Mouse (Mus musculus): ENCODE data around the gene Nxpe2. TPM values are rescaled to one million over a fixed set of nuclear protein-coding genes. Genes with fewer than 3 reads are reported as not detected.

Gene Nxpe2
- 1.1 and 1.3 TPM in 2 replicates for polyA plus RNA-seq (2016; fragmentation: Nextera tagmentation; extraction: Ambion mirVana)

- H3K4me1 ChIP-seq = peaks cover 26% of the 10 kb centered on the region
- H3K27me3 ChIP-seq (ENCODE audit: low read depth, poor library complexity, severe bottlenecking) = no peaks in the 10 kb centered on the region
- no peaks in the 10 kb centered on the region for H3K36me3 ChIP-seq
- no peaks in the 10 kb centered on the region for H3K9me3 ChIP-seq (replicated peaks)
- whole genome bisulfite sequencing = 64% methylated on average over 2 of the region's 2 CpGs
- peak within 1 kb of the TSS; percentile 42; the same call in 1 of the 2 replicates for H3K27ac ChIP-seq
- no peak for DNase-seq (ENCODE audit: low spot score)
- H3K4me3 ChIP-seq = no peak within 1 kb of the TSS
These were observed at the start of gene Nxpe2 for GRCm38 (mm10) chr9:48353148-48353698. TSS of gene Nxpe2 (minus strand) at chr9:48353454.

DNA sequence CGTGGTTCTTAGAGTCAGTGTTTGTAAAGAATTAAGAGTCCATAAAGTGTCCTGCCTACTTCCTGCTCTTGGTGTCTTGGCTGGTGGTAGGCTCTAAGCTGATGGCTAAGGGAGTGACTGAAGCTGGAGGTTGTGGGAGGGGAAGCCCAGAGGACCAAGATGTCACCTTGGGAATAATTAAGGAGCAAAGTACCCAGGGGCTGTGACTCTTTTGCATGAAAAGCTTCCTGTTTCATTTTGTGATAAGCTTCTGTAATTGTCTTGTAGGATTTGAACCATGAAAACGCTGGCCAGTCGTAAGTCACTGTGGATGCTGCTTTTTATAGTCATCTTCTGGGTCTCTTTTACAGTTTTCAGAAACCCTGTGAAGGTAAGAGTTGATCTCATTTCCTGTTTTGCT lies 36.7 kb upstream of the Nxpe2 start:
- 76% methylated on average over 3 of the region's 3 CpGs for WGBS

GRCm38 (mm10) chr9:48388451-48388850 lies 35.2 kb upstream of the Nxpe2 start:
- H3K4me1 ChIP-seq = peaks cover 6% of the 10 kb centered on the region; the same call in 1 of the 2 replicates
- no peak for DNase-seq (ENCODE audit: low spot score)
- H3K9me3 ChIP-seq (replicated peaks) = no peaks in the 10 kb centered on the region
- H3K27me3 ChIP-seq (ENCODE audit: low read depth, poor library complexity, severe bottlenecking) = no peaks in the 10 kb centered on the region
- H3K4me3 ChIP-seq = no peak overlapping the region
- H3K27ac ChIP-seq = no peak overlapping the region
- H3K36me3 ChIP-seq = no peaks in the 10 kb centered on the region
- 73% methylated on average over 4 of the region's 4 CpGs for WGBS

More for the DNA sequence above, 36.7 kb upstream of the Nxpe2 start:
- Histone ChIP-seq H3K36me3 (no peaks in the 10 kb centered on the region), H3K27me3 (ENCODE audit: low read depth, poor library complexity, severe bottlenecking) (no peaks in the 10 kb centered on the region), H3K9me3 (replicated peaks) (no peaks in the 10 kb centered on the region), H3K4me3 (no peak overlapping the region), H3K27ac (no peak overlapping the region), H3K4me1 (peaks cover 6% of the 10 kb centered on the region; the same call in 1 of the 2 replicates)
- no peak for DNase-seq (ENCODE audit: low spot score)

DNA sequence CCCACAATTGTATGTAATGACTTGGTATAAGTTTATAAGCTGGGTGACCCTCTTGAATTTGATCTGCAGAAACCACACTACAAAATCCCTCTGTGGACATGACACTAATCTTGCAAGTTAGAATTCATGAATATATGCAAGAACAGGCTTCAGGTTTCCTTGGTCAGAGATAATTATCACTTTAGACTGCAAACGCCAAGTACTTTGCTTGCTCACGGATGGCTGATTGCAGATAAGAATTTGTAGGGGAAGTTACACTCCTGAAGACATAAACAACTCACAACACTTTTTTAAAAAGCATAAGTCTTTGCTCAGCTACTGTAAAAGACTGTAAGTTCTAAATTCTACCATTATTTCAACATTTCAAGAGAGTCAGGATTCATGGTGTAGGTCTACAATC lies 21.1 kb upstream of the Nxpe2 start:
- WGBS = 70% methylated on average over 2 of the region's 2 CpGs
- H3K27me3 ChIP-seq (ENCODE audit: low read depth, poor library complexity, severe bottlenecking) = no peaks in the 10 kb centered on the region
- H3K9me3 ChIP-seq (replicated peaks) = no peaks in the 10 kb centered on the region
- DNase-seq (ENCODE audit: low spot score) = no peak
- H3K4me1 ChIP-seq = no peaks in the 10 kb centered on the region
- no peaks in the 10 kb centered on the region for H3K36me3 ChIP-seq
- H3K4me3 ChIP-seq = no peak overlapping the region
- H3K27ac ChIP-seq = no peak overlapping the region

- H3K9me3 ChIP-seq (replicated peaks) = no peaks in the 10 kb centered on the region
- H3K27ac ChIP-seq = no peak overlapping the region
- H3K27me3 ChIP-seq (ENCODE audit: low read depth, poor library complexity, severe bottlenecking) = no peaks in the 10 kb centered on the region
- H3K36me3 ChIP-seq = no peaks in the 10 kb centered on the region
- H3K4me3 ChIP-seq = no peak overlapping the region
- H3K4me1 ChIP-seq = no peaks in the 10 kb centered on the region
- no peak for DNase-seq (ENCODE audit: low spot score)
- WGBS = 76% methylated on average over 4 of the region's 4 CpGs
These were observed 20.1 kb upstream of the Nxpe2 start for GRCm38 (mm10) chr9:48373232-48373878.

DNA sequence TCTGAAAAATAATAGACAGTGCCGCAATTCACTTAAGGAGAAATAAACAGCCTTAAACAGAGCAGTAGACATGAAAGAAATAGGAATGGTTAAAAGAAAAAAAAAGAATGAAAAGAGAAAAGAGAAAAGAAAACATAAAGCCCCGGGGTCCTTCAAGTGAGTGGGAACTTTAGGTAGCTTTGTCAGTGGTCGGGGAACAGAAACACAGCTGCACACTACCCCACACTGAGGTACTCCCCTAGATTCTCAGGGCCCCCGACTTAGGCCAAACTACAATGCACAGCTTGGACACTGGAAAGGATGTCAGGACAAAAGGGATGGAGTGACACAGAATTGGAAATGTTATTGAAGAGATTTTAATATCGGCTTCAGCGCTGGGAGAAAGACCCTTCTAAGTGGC lies 9.5 kb upstream of the Nxpe2 start:
- DNase-seq (ENCODE audit: low spot score) = no peak
- no peaks in the 10 kb centered on the region for H3K9me3 ChIP-seq (replicated peaks)
- no peaks in the 10 kb centered on the region for H3K36me3 ChIP-seq
- peak overlapping the region; percentile 36; the same call in 1 of the 2 replicates for H3K27ac ChIP-seq
- H3K27me3 ChIP-seq (ENCODE audit: low read depth, poor library complexity, severe bottlenecking) = no peaks in the 10 kb centered on the region
- H3K4me1 ChIP-seq = peaks cover 12% of the 10 kb centered on the region
- 94% methylated on average over 6 of the region's 6 CpGs for WGBS
- no peak overlapping the region for H3K4me3 ChIP-seq

DNA sequence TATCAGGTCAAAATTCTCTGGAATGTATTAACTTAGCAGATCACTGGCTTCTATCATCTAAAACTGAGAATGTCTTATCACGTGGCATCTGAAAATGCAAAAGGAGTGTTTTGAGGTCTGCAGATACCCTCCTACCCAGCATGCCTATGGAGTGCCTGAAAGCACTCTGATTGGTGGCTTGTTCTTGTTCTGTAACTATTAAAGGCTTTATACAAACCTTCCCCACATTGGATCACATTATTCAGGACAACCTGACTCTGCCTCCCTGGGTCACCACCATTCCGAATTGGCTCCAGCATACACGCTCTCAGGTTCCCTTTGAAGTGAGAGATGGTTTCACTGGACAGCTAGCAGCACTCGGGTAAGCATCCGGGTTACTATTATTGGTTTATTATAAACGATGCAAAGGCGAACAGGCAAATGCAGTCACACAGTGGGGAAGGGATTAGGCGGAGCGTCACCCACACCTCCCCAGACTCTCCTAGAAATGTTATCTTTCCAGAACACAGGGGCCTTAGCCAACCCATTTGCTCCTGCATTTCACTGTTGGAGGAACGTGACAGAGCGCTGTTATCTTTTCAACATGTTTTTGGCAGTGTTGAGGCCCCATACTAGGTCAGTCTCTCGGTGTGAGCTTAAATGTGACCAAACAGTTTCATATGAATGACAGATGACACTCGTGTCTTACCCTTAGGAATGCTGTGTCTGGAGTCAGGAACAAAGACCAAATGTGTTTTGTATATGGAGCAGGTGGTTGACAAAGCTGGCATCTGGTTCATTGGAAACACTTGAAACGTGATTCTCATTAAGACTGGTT lies 8.8 kb upstream of the Nxpe2 start:
- WGBS = 78% methylated on average over 14 of the region's 14 CpGs
- Histone ChIP-seq H3K27me3 (ENCODE audit: low read depth, poor library complexity, severe bottlenecking) (no peaks in the 10 kb centered on the region), H3K9me3 (replicated peaks) (no peaks in the 10 kb centered on the region), H3K27ac (0 out of 2 replicates have a peak overlapping the region, but pooled peaks have one; percentile 36), H3K36me3 (no peaks in the 10 kb centered on the region), H3K4me1 (peaks cover 10% of the 10 kb centered on the region; the same call in 1 of the 2 replicates), H3K4me3 (no peak overlapping the region)
- DNase-seq (ENCODE audit: low spot score) = no peak

DNA sequence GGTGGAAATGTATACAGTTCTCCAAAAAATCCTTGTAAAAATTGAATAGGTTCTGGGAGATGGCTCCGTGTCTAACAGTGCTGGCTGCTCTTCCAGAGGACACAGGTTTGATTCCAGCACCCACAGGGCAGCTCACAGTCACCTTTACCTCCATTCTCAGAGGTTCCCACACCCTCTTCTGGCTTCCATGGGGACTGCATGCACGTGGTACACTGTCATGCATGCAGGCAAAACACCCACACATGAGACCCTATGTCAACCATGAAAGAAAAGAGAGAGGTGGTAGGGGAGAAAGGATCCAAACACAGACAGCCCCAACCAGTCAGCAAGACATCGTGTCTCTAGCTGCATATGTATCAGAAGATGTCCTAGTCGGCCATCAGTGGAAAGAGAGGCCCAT lies 7.6 kb upstream of the Nxpe2 start:
- Histone ChIP-seq H3K36me3 (no peaks in the 10 kb centered on the region), H3K27ac (no peak overlapping the region), H3K27me3 (ENCODE audit: low read depth, poor library complexity, severe bottlenecking) (no peaks in the 10 kb centered on the region), H3K9me3 (replicated peaks) (no peaks in the 10 kb centered on the region), H3K4me1 (peaks cover 10% of the 10 kb centered on the region; the same call in 1 of the 2 replicates), H3K4me3 (no peak overlapping the region)
- DNase-seq (ENCODE audit: low spot score) = no peak
- 69% methylated on average over 4 of the region's 4 CpGs for WGBS

GRCm38 (mm10) chr9:48357097-48357496 lies 3.8 kb upstream of the Nxpe2 start:
- no peak overlapping the region for H3K27ac ChIP-seq
- 94% methylated on average over 3 of the region's 3 CpGs for WGBS
- H3K27me3 ChIP-seq (ENCODE audit: low read depth, poor library complexity, severe bottlenecking) = no peaks in the 10 kb centered on the region
- no peak overlapping the region for H3K4me3 ChIP-seq
- no peaks in the 10 kb centered on the region for H3K36me3 ChIP-seq
- H3K4me1 ChIP-seq = peaks cover 29% of the 10 kb centered on the region
- no peak for DNase-seq (ENCODE audit: low spot score)
- no peaks in the 10 kb centered on the region for H3K9me3 ChIP-seq (replicated peaks)

- H3K9me3 ChIP-seq (replicated peaks) = no peaks in the 10 kb centered on the region
- H3K27me3 ChIP-seq (ENCODE audit: low read depth, poor library complexity, severe bottlenecking) = no peaks in the 10 kb centered on the region
- no peak overlapping the region for H3K4me3 ChIP-seq
- H3K36me3 ChIP-seq = no peaks in the 10 kb centered on the region
- peak; percentile 67 for DNase-seq (ENCODE audit: low spot score)
- peaks cover 26% of the 10 kb centered on the region for H3K4me1 ChIP-seq
- WGBS = 56% methylated on average over 3 of the region's 3 CpGs
- H3K27ac ChIP-seq = peak overlapping the region; percentile 61; the same call in 1 of the 2 replicates
These were observed 1.5 kb upstream of the Nxpe2 start for GRCm38 (mm10) chr9:48354793-48355192.

- WGBS = 59% methylated on average over 4 of the region's 4 CpGs
- peak; percentile 70 for DNase-seq (ENCODE audit: low spot score)
- H3K27ac ChIP-seq = peak overlapping the region; percentile 61; the same call in 1 of the 2 replicates
These were observed 868 bp upstream of the Nxpe2 start for GRCm38 (mm10) chr9:48354122-48354521.

DNA sequence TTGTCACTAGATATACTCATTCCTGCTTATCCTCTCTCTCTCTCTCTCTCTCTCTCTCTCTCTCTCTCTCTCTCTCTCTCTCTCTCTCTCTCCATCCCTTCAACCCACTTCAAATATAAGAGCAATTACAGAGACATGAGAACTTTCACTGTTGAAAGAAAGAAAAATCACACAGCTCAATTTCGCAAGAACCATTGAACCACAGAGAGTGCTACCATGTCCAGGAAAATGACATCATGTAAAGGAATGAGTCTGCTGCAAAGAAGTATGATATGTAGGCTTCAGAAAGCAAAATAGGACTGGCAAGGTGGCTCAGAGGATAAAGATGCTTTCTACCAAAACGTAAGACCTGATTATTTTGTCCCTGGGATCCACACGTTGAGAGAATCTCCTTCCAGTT lies 7.4 kb downstream of the Nxpe2 start:
- H3K27me3 ChIP-seq (ENCODE audit: low read depth, poor library complexity, severe bottlenecking) = no peaks in the 10 kb centered on the region
- no peak for DNase-seq (ENCODE audit: low spot score)
- WGBS = 94% methylated on average over 3 of the region's 3 CpGs
- H3K27ac ChIP-seq = no peak overlapping the region
- no peaks in the 10 kb centered on the region for H3K36me3 ChIP-seq
- no peaks in the 10 kb centered on the region for H3K9me3 ChIP-seq (replicated peaks)
- no peak overlapping the region for H3K4me3 ChIP-seq
- no peaks in the 10 kb centered on the region for H3K4me1 ChIP-seq

More at GRCm38 (mm10) chr9:48354122-48354521, 868 bp upstream of the Nxpe2 start:
- no peaks in the 10 kb centered on the region for H3K27me3 ChIP-seq (ENCODE audit: low read depth, poor library complexity, severe bottlenecking)
- no peaks in the 10 kb centered on the region for H3K9me3 ChIP-seq (replicated peaks)
- no peak overlapping the region for H3K4me3 ChIP-seq
- no peaks in the 10 kb centered on the region for H3K36me3 ChIP-seq
- peaks cover 26% of the 10 kb centered on the region for H3K4me1 ChIP-seq

GRCm38 (mm10) chr9:48345456-48345855 lies 7.8 kb downstream of the Nxpe2 start:
- Histone ChIP-seq H3K4me3 (no peak overlapping the region), H3K36me3 (no peaks in the 10 kb centered on the region), H3K27me3 (ENCODE audit: low read depth, poor library complexity, severe bottlenecking) (no peaks in the 10 kb centered on the region), H3K4me1 (no peaks in the 10 kb centered on the region), H3K9me3 (replicated peaks) (no peaks in the 10 kb centered on the region), H3K27ac (no peak overlapping the region)
- WGBS = 86% methylated on average over 9 of the region's 9 CpGs
- no peak for DNase-seq (ENCODE audit: low spot score)
